Mouse (Mus musculus) kidney, adult 2 months (tissue): Measurements from ENCODE around the gene Poldip2.

Source experiments
- CTCF ChIP-seq: fragments of 200-500 bp; conservative IDR thresholded peaks from 2 replicates; pipeline ENCODE4 v1.5.1; 2011; ENCODE audit warnings: low read depth, mild to moderate bottlenecking, control low read depth, low read length, moderate library complexity, mixed read lengths; ENCODE audit not compliant: insufficient read depth, insufficient read length
- POLR2A ChIP-seq: fragments of 200-500 bp; IDR thresholded peaks from one replicate; pipeline ENCODE4 v1.6.1; 2011; ENCODE audit warnings: low read depth, low read length, control low read depth

DNA sequence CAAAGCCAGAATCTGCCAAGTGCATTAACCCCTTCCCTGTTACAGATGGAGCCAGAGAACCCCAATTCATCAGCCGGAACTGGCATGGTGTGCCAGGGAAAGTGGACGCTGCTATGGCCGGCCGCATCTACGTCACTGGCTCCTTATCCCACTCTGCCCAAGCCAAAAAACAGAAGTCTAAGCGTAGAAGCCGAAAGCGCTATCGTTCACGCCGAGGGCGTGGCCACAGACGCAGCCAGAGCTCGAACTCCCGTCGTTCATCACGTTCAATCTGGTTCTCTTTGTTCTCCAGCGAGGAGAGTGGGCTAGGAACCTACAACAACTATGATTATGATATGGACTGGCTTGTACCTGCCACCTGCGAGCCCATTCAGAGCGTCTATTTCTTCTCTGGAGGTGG, 10.5 kb upstream of the Poldip2 start:
- TF ChIP-seq POLR2A (no peak), CTCF (no peak)
